Mouse (Mus musculus): ENCODE measurements around the gene Cdk18. TPM values are rescaled to one million over a fixed set of nuclear protein-coding genes. Genes with fewer than 3 reads are reported as not detected.

The Cdk18 gene
- polyA plus RNA-seq, 1 experiment from 2014 or later, result 0.69 TPM

GRCm38 (mm10) chr1:132153691-132154090 is 14.2 kb upstream of the Cdk18 start:
- H3K9ac ChIP-seq (ENCODE audit: low read length), result no peak overlapping the region
- H3K27ac ChIP-seq (ENCODE audit: low read depth, low read length), result no peak overlapping the region
- no peaks in the 10 kb centered on the region for H3K9me3 ChIP-seq (replicated peaks; ENCODE audit: control insufficient read depth, low read length)
- ATAC-seq, result no peak
- H3K36me3 ChIP-seq (ENCODE audit: control insufficient read depth, insufficient read depth, low read length), result no peaks in the 10 kb centered on the region
- no peak for DNase-seq (ENCODE audit: low spot score)
- no peak overlapping the region for H3K4me2 ChIP-seq (ENCODE audit: low read length)
- peaks cover 8% of the 10 kb centered on the region; the same call in 1 of the 2 replicates for H3K4me1 ChIP-seq (ENCODE audit: control insufficient read depth, insufficient read depth, low read length)
- whole genome bisulfite sequencing, result 18% methylated on average over 8 of the region's 8 CpGs
- no peak overlapping the region for H3K4me3 ChIP-seq (ENCODE audit: low read depth, low read length)
- H3K27me3 ChIP-seq (replicated peaks; ENCODE audit: control insufficient read depth, insufficient read depth, low read length), result no peaks in the 10 kb centered on the region

GRCm38 (mm10) chr1:132153086-132153690 is 13.7 kb upstream of the Cdk18 start:
- ATAC-seq (no peak), DNase-seq (ENCODE audit: low spot score) (no peak)
- Histone ChIP-seq H3K4me1 (ENCODE audit: control insufficient read depth, insufficient read depth, low read length) (peaks cover 8% of the 10 kb centered on the region; the same call in 1 of the 2 replicates), H3K36me3 (ENCODE audit: control insufficient read depth, insufficient read depth, low read length) (no peaks in the 10 kb centered on the region), H3K9me3 (replicated peaks; ENCODE audit: control insufficient read depth, low read length) (no peaks in the 10 kb centered on the region), H3K27me3 (replicated peaks; ENCODE audit: control insufficient read depth, insufficient read depth, low read length) (no peaks in the 10 kb centered on the region), H3K9ac (ENCODE audit: low read length) (no peak overlapping the region), H3K4me3 (ENCODE audit: low read depth, low read length) (no peak overlapping the region), H3K27ac (ENCODE audit: low read depth, low read length) (no peak overlapping the region), H3K4me2 (ENCODE audit: low read length) (no peak overlapping the region)
- 37% methylated on average over 15 of the region's 15 CpGs for WGBS

- Histone ChIP-seq H3K36me3 (ENCODE audit: control insufficient read depth, insufficient read depth, low read length) (no peaks in the 10 kb centered on the region), H3K9me3 (replicated peaks; ENCODE audit: control insufficient read depth, low read length) (no peaks in the 10 kb centered on the region), H3K9ac (ENCODE audit: low read length) (no peak overlapping the region), H3K27ac (ENCODE audit: low read depth, low read length) (no peak overlapping the region), H3K27me3 (replicated peaks; ENCODE audit: control insufficient read depth, insufficient read depth, low read length) (no peaks in the 10 kb centered on the region), H3K4me1 (ENCODE audit: control insufficient read depth, insufficient read depth, low read length) (no peaks in the 10 kb centered on the region), H3K4me3 (ENCODE audit: low read depth, low read length) (no peak overlapping the region), H3K4me2 (ENCODE audit: low read length) (no peak overlapping the region)
- WGBS, result 71% methylated on average over 2 of the region's 2 CpGs
- ATAC-seq, result no peak
- DNase-seq (ENCODE audit: low spot score), result no peak
Measured at GRCm38 (mm10) chr1:132151908-132152307, 12.4 kb upstream of the Cdk18 start.

- no peak for ATAC-seq
- Histone ChIP-seq H3K36me3 (ENCODE audit: control insufficient read depth, insufficient read depth, low read length) (no peaks in the 10 kb centered on the region), H3K27me3 (replicated peaks; ENCODE audit: control insufficient read depth, insufficient read depth, low read length) (no peaks in the 10 kb centered on the region), H3K4me2 (ENCODE audit: low read length) (no peak overlapping the region), H3K9ac (ENCODE audit: low read length) (no peak overlapping the region), H3K27ac (ENCODE audit: low read depth, low read length) (no peak overlapping the region), H3K9me3 (replicated peaks; ENCODE audit: control insufficient read depth, low read length) (no peaks in the 10 kb centered on the region), H3K4me3 (ENCODE audit: low read depth, low read length) (no peak overlapping the region), H3K4me1 (ENCODE audit: control insufficient read depth, insufficient read depth, low read length) (no peaks in the 10 kb centered on the region)
- WGBS, result 72% methylated on average over 15 of the region's 15 CpGs
- no peak for DNase-seq (ENCODE audit: low spot score)
Measured at GRCm38 (mm10) chr1:132150817-132151601, 11.5 kb upstream of the Cdk18 start.

- Histone ChIP-seq H3K9me3 (replicated peaks; ENCODE audit: control insufficient read depth, low read length) (no peaks in the 10 kb centered on the region), H3K4me1 (ENCODE audit: control insufficient read depth, insufficient read depth, low read length) (no peaks in the 10 kb centered on the region), H3K27me3 (replicated peaks; ENCODE audit: control insufficient read depth, insufficient read depth, low read length) (no peaks in the 10 kb centered on the region), H3K4me2 (ENCODE audit: low read length) (no peak overlapping the region), H3K9ac (ENCODE audit: low read length) (no peak overlapping the region), H3K36me3 (ENCODE audit: control insufficient read depth, insufficient read depth, low read length) (no peaks in the 10 kb centered on the region), H3K4me3 (ENCODE audit: low read depth, low read length) (no peak overlapping the region), H3K27ac (ENCODE audit: low read depth, low read length) (no peak overlapping the region)
- no peak for ATAC-seq
- WGBS, result 50% methylated on average over 1 of the region's 1 CpGs
- no peak for DNase-seq (ENCODE audit: low spot score)
Measured at GRCm38 (mm10) chr1:132150171-132150570, 10.7 kb upstream of the Cdk18 start.

- no peak overlapping the region for H3K4me2 ChIP-seq (ENCODE audit: low read length)
- H3K27ac ChIP-seq (ENCODE audit: low read depth, low read length), result no peak overlapping the region
- no peaks in the 10 kb centered on the region for H3K9me3 ChIP-seq (replicated peaks; ENCODE audit: control insufficient read depth, low read length)
- WGBS, result 78% methylated on average over 2 of the region's 2 CpGs
- no peak overlapping the region for H3K4me3 ChIP-seq (ENCODE audit: low read depth, low read length)
- H3K27me3 ChIP-seq (replicated peaks; ENCODE audit: control insufficient read depth, insufficient read depth, low read length), result no peaks in the 10 kb centered on the region
- no peaks in the 10 kb centered on the region for H3K36me3 ChIP-seq (ENCODE audit: control insufficient read depth, insufficient read depth, low read length)
- peaks cover 3% of the 10 kb centered on the region; the same call in 1 of the 2 replicates for H3K4me1 ChIP-seq (ENCODE audit: control insufficient read depth, insufficient read depth, low read length)
- no peak overlapping the region for H3K9ac ChIP-seq (ENCODE audit: low read length)
- DNase-seq (ENCODE audit: low spot score), result no peak
- ATAC-seq, result no peak
Measured at GRCm38 (mm10) chr1:132149410-132149809, 9.9 kb upstream of the Cdk18 start.

- Histone ChIP-seq H3K4me1 (ENCODE audit: control insufficient read depth, insufficient read depth, low read length) (peaks cover 10% of the 10 kb centered on the region), H3K4me3 (ENCODE audit: low read depth, low read length) (no peak overlapping the region), H3K36me3 (ENCODE audit: control insufficient read depth, insufficient read depth, low read length) (no peaks in the 10 kb centered on the region), H3K9me3 (replicated peaks; ENCODE audit: control insufficient read depth, low read length) (no peaks in the 10 kb centered on the region), H3K27me3 (replicated peaks; ENCODE audit: control insufficient read depth, insufficient read depth, low read length) (no peaks in the 10 kb centered on the region), H3K9ac (ENCODE audit: low read length) (no peak overlapping the region), H3K4me2 (ENCODE audit: low read length) (no peak overlapping the region), H3K27ac (ENCODE audit: low read depth, low read length) (no peak overlapping the region)
- ATAC-seq (no peak), DNase-seq (ENCODE audit: low spot score) (no peak)
- 88% methylated on average over 8 of the region's 8 CpGs for WGBS
Measured at GRCm38 (mm10) chr1:132145973-132146685, 6.6 kb upstream of the Cdk18 start.

- H3K4me1 ChIP-seq (ENCODE audit: control insufficient read depth, insufficient read depth, low read length), result peaks cover 10% of the 10 kb centered on the region
- no peak overlapping the region for H3K4me3 ChIP-seq (ENCODE audit: low read depth, low read length)
- no peak for DNase-seq (ENCODE audit: low spot score)
- ATAC-seq, result no peak
- H3K36me3 ChIP-seq (ENCODE audit: control insufficient read depth, insufficient read depth, low read length), result no peaks in the 10 kb centered on the region
- 73% methylated on average over 3 of the region's 3 CpGs for WGBS
- H3K4me2 ChIP-seq (ENCODE audit: low read length), result no peak overlapping the region
- H3K9ac ChIP-seq (ENCODE audit: low read length), result no peak overlapping the region
- H3K9me3 ChIP-seq (replicated peaks; ENCODE audit: control insufficient read depth, low read length), result no peaks in the 10 kb centered on the region
- H3K27ac ChIP-seq (ENCODE audit: low read depth, low read length), result no peak overlapping the region
- no peaks in the 10 kb centered on the region; the same call in 1 of the 2 replicates for H3K27me3 ChIP-seq (replicated peaks; ENCODE audit: control insufficient read depth, insufficient read depth, low read length)
Measured at GRCm38 (mm10) chr1:132144837-132145236, 5.4 kb upstream of the Cdk18 start.
